Mouse (Mus musculus): ENCODE results near the gene Dbnl. TPM values are rescaled to one million over a fixed set of nuclear protein-coding genes. Genes with fewer than 3 reads are reported as not detected.

Gene Dbnl
- polyA plus RNA-seq, 1 experiment, result 109 TPM

GRCm38 (mm10) chr11:5848741-5849140 lies 60.5 kb downstream of the Dbnl start:
- no peak overlapping the region for H3K4me3 ChIP-seq (ENCODE audit: low read depth, low read length)
- no peak overlapping the region for H3K27ac ChIP-seq (ENCODE audit: insufficient read depth, low read depth, low read length)
- peaks cover 5% of the 10 kb centered on the region; the same call in 1 of the 2 replicates for H3K4me1 ChIP-seq (ENCODE audit: control insufficient read depth, insufficient read depth, insufficient read length, low read length)
- TF ChIP-seq POLR2A (IDR thresholded peaks at IDR 0.05; ENCODE audit: low read depth, low read length), result no peak
- TF ChIP-seq CTCF (IDR thresholded peaks at IDR 0.05; ENCODE audit: extremely low read depth, insufficient read length, insufficient replicate concordance, low read depth, low read length), result no peak
- 78% methylated on average over 6 of the region's 6 CpGs for WGBS
- H3K27me3 ChIP-seq (ENCODE audit: control insufficient read depth, insufficient read depth, low read length), result no peaks in the 10 kb centered on the region
- H3K36me3 ChIP-seq (ENCODE audit: control insufficient read depth, insufficient read depth, low read length), result no peaks in the 10 kb centered on the region

GRCm38 (mm10) chr11:5849316-5849715 lies 61.0 kb downstream of the Dbnl start:
- Histone ChIP-seq H3K27me3 (ENCODE audit: control insufficient read depth, insufficient read depth, low read length) (no peaks in the 10 kb centered on the region), H3K36me3 (ENCODE audit: control insufficient read depth, insufficient read depth, low read length) (no peaks in the 10 kb centered on the region), H3K4me3 (ENCODE audit: low read depth, low read length) (no peak overlapping the region), H3K27ac (ENCODE audit: insufficient read depth, low read depth, low read length) (no peak overlapping the region), H3K4me1 (ENCODE audit: control insufficient read depth, insufficient read depth, insufficient read length, low read length) (peaks cover 5% of the 10 kb centered on the region; the same call in 1 of the 2 replicates)
- TF ChIP-seq POLR2A (IDR thresholded peaks at IDR 0.05; ENCODE audit: low read depth, low read length) (no peak), CTCF (IDR thresholded peaks at IDR 0.05; ENCODE audit: extremely low read depth, insufficient read length, insufficient replicate concordance, low read depth, low read length) (no peak)
- WGBS, result 72% methylated on average over 2 of the region's 2 CpGs

GRCm38 (mm10) chr11:5850452-5850851 lies 62.2 kb downstream of the Dbnl start:
- Histone ChIP-seq H3K4me1 (ENCODE audit: control insufficient read depth, insufficient read depth, insufficient read length, low read length) (peaks cover 5% of the 10 kb centered on the region; the same call in 1 of the 2 replicates), H3K27me3 (ENCODE audit: control insufficient read depth, insufficient read depth, low read length) (no peaks in the 10 kb centered on the region), H3K27ac (ENCODE audit: insufficient read depth, low read depth, low read length) (no peak overlapping the region), H3K4me3 (ENCODE audit: low read depth, low read length) (no peak overlapping the region), H3K36me3 (ENCODE audit: control insufficient read depth, insufficient read depth, low read length) (no peaks in the 10 kb centered on the region)
- TF ChIP-seq CTCF (IDR thresholded peaks at IDR 0.05; ENCODE audit: extremely low read depth, insufficient read length, insufficient replicate concordance, low read depth, low read length) (no peak), POLR2A (IDR thresholded peaks at IDR 0.05; ENCODE audit: low read depth, low read length) (no peak)
- WGBS, result 65% methylated on average over 5 of the region's 5 CpGs

Other genes with a start within 250 kb of the Dbnl start
- 2.2 and 2.9 TPM in 2 replicates for gene Ccdc117, start 246.3 kb upstream of the Dbnl start, polyA plus RNA-seq (2012; rRNA removed)
- gene Ankrd36, start 218.8 kb upstream of the Dbnl start, polyA plus RNA-seq (2012; rRNA removed), result not detected in 2 replicates
- gene Mrps24, start 72.8 kb upstream of the Dbnl start, polyA plus RNA-seq (2012; rRNA removed), result 234 and 379 TPM in 2 replicates
- gene Urgcp, start 26.1 kb upstream of the Dbnl start, polyA plus RNA-seq (2012; rRNA removed), result 18.6 and 45.5 TPM in 2 replicates
- 0.35 TPM in 1 of 2 replicates, not detected in the other for gene Pgam2, start 15.2 kb downstream of the Dbnl start, polyA plus RNA-seq (2012; rRNA removed)
- 23.2 and 37.7 TPM in 2 replicates for gene Polm, start 49.5 kb downstream of the Dbnl start, polyA plus RNA-seq (2012; rRNA removed)
- gene Aebp1, start 73.5 kb downstream of the Dbnl start, polyA plus RNA-seq (2012; rRNA removed), result 12.4 and 14.2 TPM in 2 replicates
- gene Pold2, start 89.8 kb downstream of the Dbnl start, polyA plus RNA-seq (2012; rRNA removed), result 132 and 133 TPM in 2 replicates
- 4.3 and 9.7 TPM in 2 replicates for gene Myl7, start 110.3 kb downstream of the Dbnl start, polyA plus RNA-seq (2012; rRNA removed)
- 0.33 and 1.2 TPM in 2 replicates for gene Gck, start 161.6 kb downstream of the Dbnl start, polyA plus RNA-seq (2012; rRNA removed)
- 56.2 and 84.5 TPM in 2 replicates for gene Ykt6, start 167.2 kb downstream of the Dbnl start, polyA plus RNA-seq (2012; rRNA removed)

All from small intestine, adult 2 months (tissue).